Mouse (Mus musculus) neural tube, embryonic 15.5 days (tissue): ENCODE measurements around the gene Accsl. TPM values are rescaled to one million over a fixed set of nuclear protein-coding genes. Genes with fewer than 3 reads are reported as not detected.

ENCODE experiments used
- ATAC-seq: fragments of 200-750 bp; cut with Nextera tagmentation; 2 replicates; pipeline ENCODE4 v1.8.0; 2017; ENCODE audit warnings: mild to moderate bottlenecking, moderate TSS enrichment, moderate library complexity; ENCODE audit not compliant: low FRiP score
- H3K27ac ChIP-seq: fragments of 300-500 bp; sonication (generic); replicated peaks from 2 replicates; pipeline ENCODE4 v1.5.1; 2015; ENCODE audit warnings: mild to moderate bottlenecking, inconsistent platforms
- H3K27me3 ChIP-seq: fragments of 300-500 bp; sonication (generic); replicated peaks from 2 replicates; pipeline ENCODE4 v1.6.1; 2015; ENCODE audit warnings: inconsistent platforms
- H3K36me3 ChIP-seq: fragments of 300-500 bp; sonication (generic); 2 replicates; pipeline ENCODE4 v1.6.1; 2015; ENCODE audit warnings: inconsistent platforms
- H3K4me1 ChIP-seq: fragments of 300-500 bp; sonication (generic); 2 replicates; pipeline ENCODE4 v1.6.1; 2015; ENCODE audit warnings: inconsistent platforms
- H3K4me2 ChIP-seq: fragments of 300-500 bp; sonication (generic); 2 replicates; pipeline ENCODE4 v1.6.1; 2015; ENCODE audit warnings: inconsistent platforms, mild to moderate bottlenecking, moderate library complexity
- H3K4me3 ChIP-seq: fragments of 300-500 bp; sonication (generic); replicated peaks from 2 replicates; pipeline ENCODE4 v1.5.1; 2015; ENCODE audit warnings: mild to moderate bottlenecking, inconsistent platforms
- H3K9ac ChIP-seq: fragments of 300-500 bp; sonication (generic); replicated peaks from 2 replicates; pipeline ENCODE4 v1.6.1; 2015; ENCODE audit warnings: mild to moderate bottlenecking, inconsistent platforms
- H3K9me3 ChIP-seq: fragments of 300-500 bp; sonication (generic); replicated peaks from 2 replicates; pipeline ENCODE4 v1.6.1; 2016; ENCODE audit warnings: inconsistent platforms
- WGBS: fragments of 180-500 bp; shearing (Covaris S2); methylation state at CpG from one replicate; pipeline ENCODE4 v1.1.7; 2015; ENCODE audit warnings: mixed read lengths; 5-methylcytosine and 5-hydroxymethylcytosine counted together
- polyA plus RNA-seq: library from polyadenylated mRNA; unstranded; fragments of >200 nt; fragmentation: Nextera tagmentation; extraction: Ambion mirVana; gene quantifications from 2 replicates; pipeline ENCODE4 v1.2.1, GENCODE M21; 2015

The Accsl gene
- polyA plus RNA-seq: 0.23 and 0.37 TPM in 2 replicates

- 72% methylated on average over 7 of the region's 7 CpGs for WGBS
- Histone ChIP-seq H3K4me3 (no peak within 1 kb of the TSS), H3K36me3 (no peaks in the 10 kb centered on the region), H3K9me3 (no peaks in the 10 kb centered on the region), H3K9ac (no peak within 1 kb of the TSS), H3K27me3 (peaks cover 2% of the 10 kb centered on the region; the same call in 1 of the 2 replicates), H3K27ac (no peak within 1 kb of the TSS), H3K4me1 (peaks cover 15% of the 10 kb centered on the region), H3K4me2 (no peak within 1 kb of the TSS)
- no peak for ATAC-seq
Measured at GRCm38 (mm10) chr2:93869107-93869600, at the start of gene Accsl. Gene Accsl, minus strand, starts transcription at chr2:93869157.

- H3K4me3 ChIP-seq: no peak overlapping the region
- no peak overlapping the region for H3K9ac ChIP-seq
- no peak overlapping the region for H3K4me2 ChIP-seq
- 100% methylated on average over 2 of the region's 2 CpGs for WGBS
- no peaks in the 10 kb centered on the region for H3K27me3 ChIP-seq
- H3K4me1 ChIP-seq: peaks cover 10% of the 10 kb centered on the region
- no peaks in the 10 kb centered on the region for H3K9me3 ChIP-seq
- no peak overlapping the region for H3K27ac ChIP-seq
- no peaks in the 10 kb centered on the region for H3K36me3 ChIP-seq
- no peak for ATAC-seq
Measured at GRCm38 (mm10) chr2:93913552-93913951, 44.6 kb upstream of the Accsl start.

- Histone ChIP-seq H3K4me1 (peaks cover 26% of the 10 kb centered on the region), H3K27me3 (no peaks in the 10 kb centered on the region), H3K4me2 (no peak overlapping the region), H3K36me3 (no peaks in the 10 kb centered on the region), H3K9me3 (no peaks in the 10 kb centered on the region), H3K27ac (no peak overlapping the region), H3K4me3 (no peak overlapping the region), H3K9ac (no peak overlapping the region)
- 76% methylated on average over 10 of the region's 10 CpGs for WGBS
- ATAC-seq: no peak
Measured at GRCm38 (mm10) chr2:93911942-93912341, 43.0 kb upstream of the Accsl start.

GRCm38 (mm10) chr2:93909716-93910115 lies 40.8 kb upstream of the Accsl start:
- 77% methylated on average over 5 of the region's 5 CpGs for WGBS
- H3K4me1 ChIP-seq: peaks cover 34% of the 10 kb centered on the region
- H3K9ac ChIP-seq: no peak overlapping the region
- no peak overlapping the region for H3K4me2 ChIP-seq
- no peak overlapping the region for H3K27ac ChIP-seq
- no peaks in the 10 kb centered on the region for H3K27me3 ChIP-seq
- no peak for ATAC-seq
- no peaks in the 10 kb centered on the region for H3K36me3 ChIP-seq
- no peaks in the 10 kb centered on the region for H3K9me3 ChIP-seq
- no peak overlapping the region for H3K4me3 ChIP-seq

- H3K9ac ChIP-seq: no peak overlapping the region
- peaks cover 34% of the 10 kb centered on the region for H3K4me1 ChIP-seq
- peak overlapping the region; percentile 56 for H3K27ac ChIP-seq
- no peak overlapping the region for H3K4me3 ChIP-seq
- no peaks in the 10 kb centered on the region for H3K27me3 ChIP-seq
- H3K4me2 ChIP-seq: no peak overlapping the region
- H3K9me3 ChIP-seq: no peaks in the 10 kb centered on the region
- peak; percentile 60 for ATAC-seq
- no peaks in the 10 kb centered on the region for H3K36me3 ChIP-seq
- whole genome bisulfite sequencing: 44% methylated on average over 9 of the region's 9 CpGs
Measured at GRCm38 (mm10) chr2:93907519-93908294, 38.8 kb upstream of the Accsl start.

- 51% methylated on average over 4 of the region's 4 CpGs for WGBS
- no peak for ATAC-seq
- Histone ChIP-seq H3K4me3 (no peak overlapping the region), H3K27ac (no peak overlapping the region; the same call in 1 of the 2 replicates), H3K4me2 (no peak overlapping the region), H3K27me3 (no peaks in the 10 kb centered on the region), H3K9ac (no peak overlapping the region), H3K9me3 (no peaks in the 10 kb centered on the region), H3K36me3 (no peaks in the 10 kb centered on the region), H3K4me1 (peaks cover 34% of the 10 kb centered on the region)
Measured at GRCm38 (mm10) chr2:93906316-93906715, 37.4 kb upstream of the Accsl start.

GRCm38 (mm10) chr2:93903415-93903814 lies 34.5 kb upstream of the Accsl start:
- ATAC-seq: no peak
- H3K9ac ChIP-seq: no peak overlapping the region
- H3K4me3 ChIP-seq: no peak overlapping the region
- peaks cover 22% of the 10 kb centered on the region for H3K4me1 ChIP-seq
- H3K9me3 ChIP-seq: no peaks in the 10 kb centered on the region
- no peaks in the 10 kb centered on the region for H3K27me3 ChIP-seq
- no peak overlapping the region for H3K27ac ChIP-seq
- H3K36me3 ChIP-seq: no peaks in the 10 kb centered on the region
- 75% methylated on average over 6 of the region's 6 CpGs for WGBS
- no peak overlapping the region for H3K4me2 ChIP-seq

- no peaks in the 10 kb centered on the region for H3K36me3 ChIP-seq
- WGBS: 75% methylated on average over 5 of the region's 5 CpGs
- ATAC-seq: no peak
- no peak overlapping the region for H3K27ac ChIP-seq
- H3K27me3 ChIP-seq: no peaks in the 10 kb centered on the region
- H3K4me1 ChIP-seq: peaks cover 16% of the 10 kb centered on the region
- H3K4me2 ChIP-seq: no peak overlapping the region
- H3K9ac ChIP-seq: no peak overlapping the region
- H3K9me3 ChIP-seq: no peaks in the 10 kb centered on the region
- H3K4me3 ChIP-seq: no peak overlapping the region
Measured at GRCm38 (mm10) chr2:93902680-93903305, 33.8 kb upstream of the Accsl start.

GRCm38 (mm10) chr2:93899397-93900380 lies 30.7 kb upstream of the Accsl start:
- H3K4me2 ChIP-seq: no peak overlapping the region

GRCm38 (mm10) chr2:93891611-93892280 lies 22.8 kb upstream of the Accsl start:
- H3K36me3 ChIP-seq: no peaks in the 10 kb centered on the region
- no peak overlapping the region for H3K4me3 ChIP-seq
- no peaks in the 10 kb centered on the region for H3K27me3 ChIP-seq
- H3K4me1 ChIP-seq: peaks cover 19% of the 10 kb centered on the region
- no peak overlapping the region for H3K9ac ChIP-seq
- H3K4me2 ChIP-seq: no peak overlapping the region
- H3K9me3 ChIP-seq: no peaks in the 10 kb centered on the region
- peak; percentile 93 for ATAC-seq
- WGBS: 12% methylated on average over 9 of the region's 9 CpGs
- H3K27ac ChIP-seq: peak overlapping the region; percentile 75

More at GRCm38 (mm10) chr2:93899397-93900380, 30.7 kb upstream of the Accsl start:
- Histone ChIP-seq H3K36me3 (no peaks in the 10 kb centered on the region), H3K4me3 (no peak overlapping the region), H3K27ac (no peak overlapping the region), H3K4me1 (no peaks in the 10 kb centered on the region), H3K9me3 (no peaks in the 10 kb centered on the region), H3K9ac (no peak overlapping the region), H3K27me3 (no peaks in the 10 kb centered on the region)
- 48% methylated on average over 16 of the region's 16 CpGs for WGBS
- no peak for ATAC-seq

GRCm38 (mm10) chr2:93890143-93890542 lies 21.2 kb upstream of the Accsl start:
- Histone ChIP-seq H3K9ac (no peak overlapping the region), H3K27ac (no peak overlapping the region), H3K4me1 (peaks cover 19% of the 10 kb centered on the region), H3K4me2 (no peak overlapping the region), H3K27me3 (no peaks in the 10 kb centered on the region), H3K36me3 (no peaks in the 10 kb centered on the region), H3K4me3 (no peak overlapping the region), H3K9me3 (no peaks in the 10 kb centered on the region)
- ATAC-seq: no peak
- 72% methylated on average over 8 of the region's 8 CpGs for WGBS
